Mouse (Mus musculus) G1E (cell line): ENCODE measurements around the gene Kbtbd7. TPM values are rescaled to one million over a fixed set of nuclear protein-coding genes. Genes with fewer than 3 reads are reported as not detected.

Experiments
- ATAC-seq: 2 replicates; pipeline ENCODE4 v1.8.0; 2016; ENCODE audit warnings: mild to moderate bottlenecking; ENCODE audit not compliant: insufficient number of reproducible peaks, poor library complexity, low FRiP score, severe bottlenecking; ENCODE audit errors: extremely low read depth
- DNase-seq: peaks from one replicate; pipeline ENCODE4 v3.0.0; 2012; ENCODE audit warnings: low spot score
- H3K27me3 ChIP-seq: 2 replicates; pipeline ENCODE4 v1.6.1; 2012; ENCODE audit warnings: mild to moderate bottlenecking, low read length, inconsistent platforms; ENCODE audit not compliant: insufficient read depth
- H3K36me3 ChIP-seq: replicated peaks from 2 replicates; pipeline ENCODE3; 2012; ENCODE audit warnings: mild to moderate bottlenecking, inconsistent platforms
- H3K4me1 ChIP-seq: 2 replicates; pipeline ENCODE4 v1.6.1; 2012; ENCODE audit warnings: low read depth, low read length, inconsistent platforms, mixed read lengths; ENCODE audit not compliant: insufficient read depth
- H3K4me3 ChIP-seq: 2 replicates; pipeline ENCODE4 v1.5.1; 2012; ENCODE audit warnings: low read depth, mild to moderate bottlenecking, inconsistent platforms, low read length, moderate library complexity, mixed read lengths
- H3K9me3 ChIP-seq: replicated peaks from 2 replicates; pipeline ENCODE4 v1.6.1; 2012; ENCODE audit warnings: inconsistent platforms
- CTCF ChIP-seq: IDR thresholded peaks from 2 replicates; pipeline ENCODE4 v1.5.1; 2012; ENCODE audit warnings: low read depth, low read length, inconsistent platforms, mixed read lengths
- GATA1 ChIP-seq: IDR thresholded peaks from 2 replicates; pipeline ENCODE4 v1.6.1; 2012; ENCODE audit warnings: borderline replicate concordance, low read length, inconsistent platforms, mixed read lengths
- GATA2 ChIP-seq: IDR thresholded peaks from 2 replicates; pipeline ENCODE4 v1.6.1; 2012; ENCODE audit warnings: low read depth, low read length, inconsistent platforms, borderline replicate concordance
- POLR2AphosphoS5 ChIP-seq: IDR thresholded peaks from 2 replicates; pipeline ENCODE4 v1.6.1; 2012; ENCODE audit warnings: low read depth, low read length, inconsistent platforms; ENCODE audit not compliant: insufficient replicate concordance
- TAL1 ChIP-seq: conservative IDR thresholded peaks from 2 replicates; pipeline ENCODE4 v1.6.1; 2012; ENCODE audit warnings: low read depth, low read length, inconsistent platforms, mixed read lengths
- polyA plus RNA-seq: library from polyadenylated mRNA; stranded (reverse); fragments of >175 nt; gene quantifications from 2 replicates; pipeline ENCODE4 v1.2.3, GENCODE M21; 2012
- total RNA-seq, 2 experiments: library from RNA; stranded (forward) in 1 of 2; stranded (reverse) in 1 of 2; fragments of 200-1000 nt in 1 of 2; fragments of >200 nt in 1 of 2; fragmentation: Nextera tagmentation in 1 of 2; gene quantifications; 2 replicates each; pipeline ENCODE4 v1.2.3; 2014 to 2017

The Kbtbd7 gene
- total RNA-seq (2014; fragmentation: Nextera tagmentation) (24.7 and 24.9 TPM in 2 replicates), total RNA-seq (2017) (14.5 and 17.6 TPM in 2 replicates), polyA plus RNA-seq (3.7 and 4.3 TPM in 2 replicates)

GRCm38 (mm10) chr14:79425979-79426729 lies at the start of gene Kbtbd7:
Kbtbd7 (plus strand) TSS chr14:79426511.
- DNase-seq: peak; percentile 94
- TF ChIP-seq GATA1: no peak
- Histone ChIP-seq H3K36me3 (peaks cover 32% of the 10 kb centered on the region), H3K4me1 (peaks cover 14% of the 10 kb centered on the region; the same call in 1 of the 2 replicates), H3K27me3 (no peaks in the 10 kb centered on the region), H3K9me3 (no peaks in the 10 kb centered on the region; the same call in 1 of the 2 replicates), H3K4me3 (peak within 1 kb of the TSS; percentile 71)
- peak; percentile 99 for ATAC-seq

DNA sequence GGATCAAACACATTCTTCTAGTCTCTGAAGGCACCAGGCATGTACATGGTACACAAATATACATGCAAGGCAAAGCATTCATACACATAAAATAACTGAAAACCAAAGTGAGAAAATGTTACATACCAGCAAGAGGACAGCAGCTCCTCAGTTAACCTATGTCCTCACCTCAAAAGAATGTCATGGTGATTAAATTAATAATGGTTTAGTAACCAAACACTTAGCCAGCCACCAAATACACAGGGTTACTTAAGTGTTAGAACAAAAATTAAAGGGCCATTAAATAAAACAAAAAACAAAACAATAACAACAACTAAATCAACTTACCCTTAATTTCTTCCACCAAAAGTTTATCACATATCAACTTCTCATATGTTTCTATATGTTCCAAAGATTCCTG lies 49.3 kb upstream of the Kbtbd7 start:
- Histone ChIP-seq H3K36me3 (peaks cover 60% of the 10 kb centered on the region), H3K9me3 (no peaks in the 10 kb centered on the region), H3K27me3 (no peaks in the 10 kb centered on the region), H3K4me3 (no peak overlapping the region), H3K4me1 (peaks cover 8% of the 10 kb centered on the region; the same call in 1 of the 2 replicates)
- DNase-seq: no peak
- TF ChIP-seq TAL1: no peak
- no peak for TF ChIP-seq POLR2AphosphoS5
- TF ChIP-seq GATA2: no peak
- TF ChIP-seq GATA1: no peak
- TF ChIP-seq CTCF: no peak
- no peak for ATAC-seq

- Histone ChIP-seq H3K4me3 (no peak overlapping the region), H3K9me3 (no peaks in the 10 kb centered on the region), H3K27me3 (no peaks in the 10 kb centered on the region), H3K36me3 (peaks cover 70% of the 10 kb centered on the region), H3K4me1 (peaks cover 38% of the 10 kb centered on the region)
- DNase-seq (no peak), ATAC-seq (peak; percentile 76)
- TF ChIP-seq GATA1 (no peak), TAL1 (peak; percentile 59; the same call in 1 of the 2 replicates)
Observed at GRCm38 (mm10) chr14:79383120-79383519, 43.2 kb upstream of the Kbtbd7 start.

DNA sequence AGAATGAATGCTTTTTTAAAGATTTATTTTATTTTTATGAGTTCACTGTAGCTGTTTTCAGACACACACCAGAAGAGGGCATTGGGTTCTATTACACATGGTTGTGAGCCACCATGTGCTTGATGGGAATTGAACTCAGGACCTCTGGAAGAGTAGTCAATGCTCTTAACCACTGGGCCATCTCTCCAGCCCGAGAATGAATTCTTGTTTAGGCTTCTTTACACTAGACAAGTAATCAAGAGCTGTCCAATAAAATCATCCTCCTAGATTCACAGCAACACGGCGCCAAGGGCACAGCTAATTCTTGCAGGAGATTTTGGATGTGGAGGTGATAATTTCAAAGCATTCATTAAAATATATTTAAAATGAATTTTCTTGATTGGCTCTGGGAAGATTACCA lies 38.0 kb upstream of the Kbtbd7 start:
- peaks cover 37% of the 10 kb centered on the region for H3K36me3 ChIP-seq
- peaks cover 46% of the 10 kb centered on the region for H3K4me1 ChIP-seq
- no peak overlapping the region for H3K4me3 ChIP-seq
- TF ChIP-seq GATA2 (no peak), GATA1 (no peak), CTCF (no peak), TAL1 (no peak), POLR2AphosphoS5 (no peak)
- DNase-seq: no peak
- no peaks in the 10 kb centered on the region for H3K27me3 ChIP-seq
- ATAC-seq: no peak
- no peaks in the 10 kb centered on the region for H3K9me3 ChIP-seq

GRCm38 (mm10) chr14:79389438-79390264 lies 36.7 kb upstream of the Kbtbd7 start:
- Histone ChIP-seq H3K4me1 (peaks cover 47% of the 10 kb centered on the region), H3K27me3 (no peaks in the 10 kb centered on the region), H3K9me3 (no peaks in the 10 kb centered on the region), H3K36me3 (peaks cover 33% of the 10 kb centered on the region), H3K4me3 (peak overlapping the region; percentile 84)
- no peak for TF ChIP-seq POLR2AphosphoS5
- no peak for TF ChIP-seq TAL1
- TF ChIP-seq GATA1: no peak
- no peak for TF ChIP-seq GATA2
- TF ChIP-seq CTCF: no peak
- no peak for DNase-seq
- ATAC-seq: no peak

DNA sequence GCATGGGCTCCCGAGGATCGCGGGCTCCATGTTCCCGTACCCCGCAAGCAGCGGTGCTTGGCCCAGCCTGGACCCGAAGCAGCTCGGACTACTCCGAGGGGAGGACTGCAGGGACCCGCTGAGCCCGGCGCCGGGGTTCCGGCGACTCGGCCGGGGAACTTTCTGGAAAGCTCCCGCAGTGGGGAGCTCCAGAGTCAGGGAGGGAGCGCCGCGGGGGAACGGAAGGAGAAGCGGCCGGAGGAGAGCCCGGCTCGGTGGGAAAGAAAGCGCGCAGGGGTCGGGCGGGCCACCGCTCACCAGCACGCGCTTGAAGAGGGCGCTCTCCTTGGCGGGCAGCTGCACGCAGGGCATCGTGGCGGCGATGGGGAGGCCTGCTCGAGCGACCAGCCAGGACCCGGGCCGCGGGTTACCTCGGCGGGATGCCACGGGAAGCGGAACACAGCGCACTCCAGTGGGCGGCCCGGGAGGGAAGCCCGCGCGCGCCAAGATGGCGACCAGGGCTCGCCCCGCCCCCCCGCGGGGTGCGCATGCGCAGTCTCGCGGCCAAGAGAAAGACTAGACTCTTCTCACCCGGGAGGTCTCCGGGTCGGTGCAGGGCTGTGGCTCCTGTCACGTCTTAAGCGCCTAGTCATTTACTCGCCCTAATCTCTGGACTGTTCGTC lies 35.9 kb upstream of the Kbtbd7 start, which contains the start of gene Naa16:
Gene Naa16 (minus strand): TSS at position 514 of the 662 bp plus-strand sequence.
- peaks cover 26% of the 10 kb centered on the region for H3K36me3 ChIP-seq
- DNase-seq (peak; percentile 81), ATAC-seq (peak; percentile 77)
- no peaks in the 10 kb centered on the region for H3K9me3 ChIP-seq
- peaks cover 42% of the 10 kb centered on the region for H3K4me1 ChIP-seq
- no peak for TF ChIP-seq TAL1
- H3K27me3 ChIP-seq: no peaks in the 10 kb centered on the region
- peak within 1 kb of the TSS; percentile 84 for H3K4me3 ChIP-seq

- no peak for ATAC-seq
- TF ChIP-seq CTCF: no peak
- TF ChIP-seq GATA1: no peak
Observed at GRCm38 (mm10) chr14:79393289-79393688, 33.0 kb upstream of the Kbtbd7 start.

More at GRCm38 (mm10) chr14:79393289-79393688, 33.0 kb upstream of the Kbtbd7 start:
- no peak for DNase-seq
- Histone ChIP-seq H3K27me3 (no peaks in the 10 kb centered on the region), H3K9me3 (no peaks in the 10 kb centered on the region), H3K4me1 (peaks cover 43% of the 10 kb centered on the region), H3K36me3 (peaks cover 4% of the 10 kb centered on the region), H3K4me3 (no peak overlapping the region)
